Mouse (Mus musculus): Measurements from ENCODE around the gene Fgfr3. TPM values are rescaled to one million over a fixed set of nuclear protein-coding genes. Genes with fewer than 3 reads are reported as not detected.

Fgfr3 gene
- total RNA-seq, 2 experiments from 2014 or later = 108 to 126 TPM

GRCm38 (mm10) chr5:33695718-33696121 lies 25.8 kb upstream of the Fgfr3 start:
- intact Hi-C loops (cut with DNase I) = loop anchor here (1.0 kb wide), 1 partner anchor 10 kb away; no protein-coding TSS in a partner anchor
- no peak for DNase-seq (ENCODE audit: low spot score in 2 of 2)

DNA sequence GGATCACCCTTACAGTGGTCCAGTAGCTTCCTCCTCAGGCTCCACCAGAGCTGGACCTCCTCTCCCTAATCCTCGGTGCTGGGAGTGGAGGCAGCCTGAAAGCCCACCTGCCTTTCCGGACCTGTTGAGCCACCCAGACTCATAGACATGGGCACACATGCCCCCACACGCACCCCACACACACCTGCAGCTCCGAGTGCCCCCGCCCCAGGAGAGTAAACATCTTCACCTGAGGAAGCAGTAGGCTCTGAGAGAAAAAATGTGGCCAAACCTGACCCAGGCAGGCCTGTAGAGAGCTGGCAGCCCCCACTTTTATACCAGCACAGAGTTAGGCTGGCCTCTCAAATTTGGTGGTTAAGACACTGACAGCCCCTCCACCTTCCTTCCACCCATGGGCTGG lies 25.0 kb upstream of the Fgfr3 start:
- intact Hi-C loops (cut with DNase I) = no loop called here
- no peak for DNase-seq (ENCODE audit: low spot score in 2 of 2)

- intact Hi-C loops (cut with DNase I) = no loop called here
- no peak for DNase-seq (ENCODE audit: low spot score in 2 of 2)
These were observed 23.9 kb upstream of the Fgfr3 start for GRCm38 (mm10) chr5:33697534-33697933.

- DNase-seq (ENCODE audit: low spot score in 2 of 2) = peak; percentile 29 to 63
- intact Hi-C loops (cut with DNase I) = no loop called here
These were observed 23.4 kb upstream of the Fgfr3 start for GRCm38 (mm10) chr5:33697947-33698512.

DNA sequence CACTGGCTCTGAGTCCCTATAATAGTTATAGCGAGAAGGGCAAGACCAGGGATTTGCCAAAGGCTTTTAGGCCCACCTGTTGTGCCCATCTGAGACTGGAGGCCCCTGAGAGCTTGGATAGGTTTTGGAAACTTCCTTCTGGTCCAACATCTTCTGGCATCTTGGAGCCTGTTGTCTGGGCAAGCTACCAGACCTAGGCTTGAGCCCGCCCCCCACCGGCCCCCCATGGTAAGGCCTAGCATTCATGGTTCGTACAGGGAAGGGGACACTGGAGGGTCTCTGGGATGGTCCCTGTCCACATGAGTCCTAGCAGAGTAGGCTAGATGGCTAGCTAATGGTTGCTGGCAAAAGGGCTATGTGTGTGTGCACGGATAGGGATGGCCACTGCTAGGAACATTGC lies 22.8 kb upstream of the Fgfr3 start:
- intact Hi-C loops (cut with DNase I) = no loop called here
- DNase-seq (ENCODE audit: low spot score in 2 of 2) = no peak

DNA sequence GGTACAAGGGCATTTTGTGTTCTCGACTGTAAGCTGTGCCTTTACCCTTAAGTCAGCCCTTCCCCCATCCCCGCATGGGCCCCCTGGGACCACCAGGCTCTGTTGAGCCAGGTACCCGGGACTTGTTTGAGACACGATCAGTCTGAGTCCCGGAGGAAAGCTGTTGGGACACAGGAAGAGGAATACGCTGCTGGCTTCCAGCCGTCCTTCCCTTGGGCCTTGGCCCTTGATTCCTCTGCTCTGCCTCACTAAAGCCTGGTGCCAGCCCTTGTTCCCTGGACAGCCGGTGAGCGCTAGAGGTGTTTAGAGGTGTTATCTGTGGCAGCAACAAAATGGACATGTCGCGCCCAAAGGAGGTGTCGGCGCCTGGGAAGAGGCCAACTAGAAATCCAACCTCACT lies 21.5 kb upstream of the Fgfr3 start:
- no peak for DNase-seq (ENCODE audit: low spot score in 2 of 2)
- intact Hi-C loops (cut with DNase I) = no loop called here

GRCm38 (mm10) chr5:33701832-33702231 lies 19.6 kb upstream of the Fgfr3 start:
- intact Hi-C loops (cut with DNase I) = no loop called here
- no peak for DNase-seq (ENCODE audit: low spot score in 2 of 2)

GRCm38 (mm10) chr5:33703999-33704398 lies 17.5 kb upstream of the Fgfr3 start:
- intact Hi-C loops (cut with DNase I) = loop anchor here (2.0 kb wide), 1 partner anchor 23 kb away; no protein-coding TSS in a partner anchor
- no peak for DNase-seq (ENCODE audit: low spot score in 2 of 2)

DNA sequence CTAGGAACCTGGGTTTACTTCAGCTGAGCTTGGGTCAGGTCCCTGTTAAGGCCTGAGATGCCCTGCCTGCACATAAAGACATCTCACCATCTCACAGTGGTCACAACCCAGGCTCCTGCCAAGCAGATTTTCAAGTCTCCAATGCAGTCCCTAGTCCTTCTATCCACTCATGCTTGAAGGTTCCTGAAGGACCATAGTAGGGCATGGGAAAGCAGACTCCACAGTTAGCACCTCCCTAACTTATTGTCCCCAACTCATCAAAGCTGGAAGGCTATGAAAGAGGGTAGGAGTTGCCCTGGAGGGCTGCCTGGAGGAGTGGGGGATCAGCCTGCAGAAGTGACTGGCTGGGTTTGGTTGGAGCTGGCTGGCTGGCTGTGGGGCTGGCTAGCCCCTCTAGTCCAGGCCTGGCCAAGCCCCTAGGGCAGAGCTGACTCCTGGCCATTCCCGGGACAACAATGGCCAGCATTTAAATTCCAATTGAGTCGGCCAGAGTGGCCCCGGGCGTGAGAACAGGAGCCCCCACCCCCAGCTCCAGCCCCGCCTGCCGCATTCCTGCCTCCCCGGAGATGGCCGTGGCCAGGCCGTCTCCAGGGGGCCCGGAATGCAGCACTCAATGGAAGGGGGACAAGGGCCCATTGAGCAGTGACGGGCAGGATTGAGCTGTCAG lies 16.4 kb upstream of the Fgfr3 start:
- peak in 1 of 2 experiments; percentile 70 for DNase-seq (ENCODE audit: low spot score in 2 of 2)
- intact Hi-C loops (cut with DNase I) = loop anchor here (1.0 to 2.0 kb wide), 2 partner anchors 10 to 22 kb away; no protein-coding TSS in a partner anchor

DNA sequence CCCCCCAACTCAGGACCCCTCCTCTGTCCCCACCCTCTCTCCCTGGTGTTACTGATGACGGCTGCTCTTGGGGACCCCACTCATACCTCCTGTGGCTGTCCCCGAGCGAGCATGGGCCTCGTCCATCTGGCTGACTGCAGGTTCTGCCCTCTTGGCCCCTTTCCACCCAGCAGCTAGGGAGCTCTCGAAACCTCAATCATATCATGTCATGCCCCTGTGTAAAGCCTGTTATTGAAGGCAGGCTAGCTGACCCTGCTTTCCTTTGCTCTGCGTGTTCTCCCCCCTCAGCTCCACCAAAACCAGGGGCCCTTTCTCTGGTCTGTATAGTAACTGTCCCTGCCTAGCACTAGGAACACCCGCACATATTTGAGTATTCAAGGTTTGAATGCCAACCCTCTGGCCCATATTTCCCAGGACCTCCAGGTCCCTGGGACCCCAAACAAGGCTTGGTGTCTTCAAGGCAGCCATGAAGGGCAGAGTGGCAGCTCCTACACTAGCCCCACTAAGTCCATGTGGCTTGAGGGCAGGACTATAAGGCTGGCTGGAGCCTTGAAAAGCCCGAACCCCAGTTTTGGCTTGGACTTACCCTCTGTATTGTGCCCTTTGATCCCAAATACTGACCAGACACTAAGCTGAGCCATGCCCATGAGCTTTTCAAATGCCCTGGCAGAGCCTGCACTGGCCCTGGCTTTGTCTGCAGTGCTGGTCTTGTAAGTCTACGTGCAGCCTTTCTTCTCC lies 15.7 kb upstream of the Fgfr3 start:
- DNase-seq (ENCODE audit: low spot score in 2 of 2) = no peak

DNA sequence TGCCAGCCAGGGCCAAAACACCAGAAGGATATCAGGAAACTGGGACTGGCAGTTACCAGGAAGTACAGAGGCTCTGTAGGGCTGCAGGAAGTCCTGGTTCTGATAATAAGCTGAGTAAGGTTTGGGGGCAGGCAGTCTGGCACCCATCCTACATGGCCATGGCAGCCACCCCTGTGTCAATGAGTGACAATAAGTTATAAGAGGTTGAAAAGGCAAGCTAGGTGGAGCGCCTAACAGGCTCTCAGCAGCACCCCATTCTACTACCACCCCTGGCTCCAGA lies 15.2 kb upstream of the Fgfr3 start:
- intact Hi-C loops (cut with DNase I) = no loop called here
- DNase-seq (ENCODE audit: low spot score in 2 of 2) = no peak

More for the DNA sequence above, 15.7 kb upstream of the Fgfr3 start:
- intact Hi-C loops (cut with DNase I) = loop anchor here (1.0 to 2.0 kb wide), 2 partner anchors 10 to 21 kb away; no protein-coding TSS in a partner anchor

DNA sequence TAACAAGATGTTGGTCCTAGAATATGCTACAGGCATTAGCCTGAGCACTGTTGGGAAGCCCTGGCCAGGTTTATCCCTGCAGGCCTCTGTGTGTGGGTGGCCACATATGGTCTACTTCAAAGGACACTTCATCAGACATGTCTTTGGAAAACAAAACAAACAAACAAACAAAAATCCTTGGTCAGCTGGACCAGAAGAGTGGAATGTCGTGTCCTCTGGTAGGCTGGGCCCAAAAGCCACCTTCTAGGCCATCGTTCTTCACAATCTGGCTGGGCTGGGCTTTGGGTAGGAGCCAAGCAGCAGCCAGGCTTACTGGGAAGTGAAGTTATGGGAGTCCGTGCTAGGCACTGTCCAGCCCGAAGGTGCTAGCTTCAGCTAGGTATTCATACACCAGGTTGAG lies 14.3 kb upstream of the Fgfr3 start:
- no peak for DNase-seq (ENCODE audit: low spot score in 2 of 2)
- intact Hi-C loops (cut with DNase I) = no loop called here

GRCm38 (mm10) chr5:33709037-33709436 lies 12.4 kb upstream of the Fgfr3 start:
- no peak for DNase-seq (ENCODE audit: low spot score in 2 of 2)
- intact Hi-C loops (cut with DNase I) = no loop called here

DNA sequence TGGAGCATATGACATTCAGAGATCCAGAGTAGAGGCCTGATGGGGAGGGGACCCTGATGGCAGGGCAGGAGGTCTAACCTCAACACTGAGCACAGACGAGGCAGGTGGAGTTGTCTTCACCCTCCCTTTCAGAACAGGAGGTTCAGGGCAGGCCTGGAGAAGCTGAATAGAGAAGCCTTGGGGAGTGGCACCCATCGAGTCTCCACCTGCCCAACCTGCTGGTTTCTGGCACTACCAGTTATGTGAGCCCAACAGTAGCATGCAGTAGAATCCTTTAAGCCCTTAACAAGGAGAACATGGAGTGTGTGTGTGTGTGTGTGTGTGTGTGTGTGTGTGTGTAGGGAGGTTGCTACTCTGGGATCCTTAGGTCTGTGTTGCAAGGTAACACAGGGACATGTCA lies 8.9 kb upstream of the Fgfr3 start:
- intact Hi-C loops (cut with DNase I) = no loop called here
- DNase-seq (ENCODE audit: low spot score in 2 of 2) = no peak

- intact Hi-C loops (cut with DNase I) = no loop called here
- no peak for DNase-seq (ENCODE audit: low spot score in 2 of 2)
These were observed 6.3 kb upstream of the Fgfr3 start for GRCm38 (mm10) chr5:33715182-33715581.

DNA sequence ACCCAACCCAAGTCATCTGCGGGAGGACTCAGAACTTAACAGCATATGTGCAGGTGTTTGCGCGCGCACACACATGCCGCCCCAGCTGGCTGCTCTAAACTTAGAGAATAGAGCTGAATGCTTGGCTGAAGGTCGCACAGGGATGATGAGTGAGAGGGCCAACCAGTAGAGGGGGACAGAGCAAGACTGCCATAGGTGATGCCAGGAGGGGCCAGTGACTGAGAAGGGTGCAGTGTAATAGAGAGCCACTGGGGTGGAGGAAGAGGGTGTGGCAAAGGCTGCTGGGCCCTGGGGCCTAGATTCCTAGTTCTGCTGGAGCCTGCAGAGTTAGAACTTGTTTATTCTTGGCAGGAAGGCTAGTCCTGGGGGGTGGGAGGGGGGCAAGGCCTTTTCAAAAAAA lies 5.0 kb upstream of the Fgfr3 start:
- DNase-seq (ENCODE audit: low spot score in 2 of 2) = no peak

GRCm38 (mm10) chr5:33718460-33718859 lies 3.0 kb upstream of the Fgfr3 start:
- intact Hi-C loops (cut with DNase I) = no loop called here
- DNase-seq (ENCODE audit: low spot score in 2 of 2) = no peak

More for the DNA sequence above, 5.0 kb upstream of the Fgfr3 start:
- intact Hi-C loops (cut with DNase I) = no loop called here

GRCm38 (mm10) chr5:33720852-33721490 lies 503 bp upstream of the Fgfr3 start:
- no peak for DNase-seq (ENCODE audit: low spot score in 2 of 2)
- intact Hi-C loops (cut with DNase I) = no loop called here

- DNase-seq (ENCODE audit: low spot score in 2 of 2) = no peak
- intact Hi-C loops (cut with DNase I) = no loop called here
These were observed 968 bp downstream of the Fgfr3 start for GRCm38 (mm10) chr5:33722266-33723018.

Data from left cerebral cortex, postnatal 25 days (tissue).